Mouse (Mus musculus) intestine, embryonic 14.5 days (tissue): ENCODE data around the gene Spata13. TPM values are rescaled to one million over a fixed set of nuclear protein-coding genes. Genes with fewer than 3 reads are reported as not detected.

ENCODE experiments used
- ATAC-seq: fragments of 200-750 bp; cut with Nextera tagmentation; replicated peaks from 2 replicates; pipeline ENCODE4 v1.8.0; 2017; ENCODE audit warnings: low read depth, moderate number of reproducible peaks, moderate TSS enrichment, moderate library complexity; ENCODE audit not compliant: low FRiP score, low TSS enrichment
- DNase-seq: peaks from one replicate; pipeline ENCODE4 v3.0.0-alpha.2; 2018; ENCODE audit warnings: low spot score
- H3K27ac ChIP-seq: fragments of 300-500 bp; sonication (generic); 2 replicates; pipeline ENCODE4 v1.5.1; 2014; ENCODE audit warnings: low read depth, mild to moderate bottlenecking, control low read depth
- H3K27me3 ChIP-seq: fragments of 300-500 bp; sonication (generic); replicated peaks from 2 replicates; pipeline ENCODE4 v1.6.1; 2014; ENCODE audit warnings: low read length, control low read depth; ENCODE audit not compliant: control insufficient read depth, insufficient read depth
- H3K36me3 ChIP-seq: fragments of 300-500 bp; sonication (generic); 2 replicates; pipeline ENCODE4 v1.6.1; 2014; ENCODE audit warnings: low read length, control low read depth; ENCODE audit not compliant: control insufficient read depth, insufficient read depth
- H3K4me1 ChIP-seq: fragments of 300-500 bp; sonication (generic); replicated peaks from 2 replicates; pipeline ENCODE4 v1.6.1; 2014; ENCODE audit warnings: low read length, control low read depth, mixed read lengths; ENCODE audit not compliant: control insufficient read depth, insufficient read depth
- H3K4me2 ChIP-seq: fragments of 300-500 bp; sonication (generic); 2 replicates; pipeline ENCODE4 v1.6.1; 2014; ENCODE audit warnings: low read length
- H3K4me3 ChIP-seq: fragments of 300-500 bp; sonication (generic); 2 replicates; pipeline ENCODE4 v1.5.1; 2014; ENCODE audit warnings: low read depth, low read length, control low read depth, mixed read lengths
- H3K9ac ChIP-seq: fragments of 300-500 bp; sonication (generic); 2 replicates; pipeline ENCODE4 v1.6.1; 2014; ENCODE audit warnings: mild to moderate bottlenecking, low read length
- H3K9me3 ChIP-seq: fragments of 300-500 bp; sonication (generic); 2 replicates; pipeline ENCODE4 v1.6.1; 2016; ENCODE audit warnings: low read length, control low read depth; ENCODE audit not compliant: control insufficient read depth
- WGBS: fragments of 180-500 bp; shearing (Covaris S2); extraction: QIAGEN DNeasy Blood & Tissue Kit; methylation state at CpG from one replicate; pipeline ENCODE4 v1.1.7; 2014; 5-methylcytosine and 5-hydroxymethylcytosine counted together
- polyA plus RNA-seq: library from polyadenylated mRNA; unstranded; fragments of >200 nt; fragmentation: Nextera tagmentation; extraction: Ambion mirVana; gene quantifications from 2 replicates; pipeline ENCODE4 v1.2.1, GENCODE M21; 2014

Gene Spata13
- polyA plus RNA-seq, 1 experiment from 2014 or later: 23.1 TPM

DNA sequence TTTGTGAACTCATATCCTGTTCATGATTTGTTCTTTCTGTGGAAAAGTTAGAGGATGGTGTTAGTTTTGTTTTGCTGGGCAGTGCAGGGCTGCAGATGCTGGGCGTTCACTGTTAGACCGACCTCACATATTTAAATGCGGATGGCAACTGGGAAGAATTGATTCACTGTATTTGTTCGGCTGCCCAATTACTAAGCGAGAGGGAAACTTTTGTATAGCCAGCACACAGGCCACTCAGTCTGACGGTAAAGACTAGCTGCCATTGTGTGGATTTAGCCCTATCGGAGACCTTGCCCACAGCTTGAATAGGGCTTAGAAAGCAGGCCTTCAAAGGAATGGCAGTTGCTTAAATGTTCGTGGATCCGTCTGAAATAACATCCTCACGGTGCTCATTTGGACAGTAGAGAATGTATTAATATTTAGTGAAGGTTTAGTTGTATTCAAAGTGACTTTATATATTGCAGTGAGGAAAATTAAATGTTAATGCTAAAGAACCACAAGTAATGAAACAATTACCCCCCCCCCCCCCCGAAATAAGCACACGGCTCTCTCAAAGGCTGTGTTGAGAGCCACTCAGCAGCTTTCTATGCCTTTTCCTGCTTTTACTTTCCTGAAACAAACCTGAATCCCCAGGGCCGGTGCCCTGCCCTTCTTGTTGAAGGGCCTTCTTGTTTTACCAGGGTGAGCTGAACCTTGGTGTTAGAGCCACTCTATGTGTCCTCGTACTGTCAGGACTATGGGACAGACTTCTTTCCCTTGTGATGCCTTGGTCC is 9.5 kb downstream of the Spata13 start:
- no peak overlapping the region for H3K9ac ChIP-seq
- H3K4me1 ChIP-seq: no peaks in the 10 kb centered on the region; the same call in 1 of the 2 replicates
- no peak overlapping the region for H3K27ac ChIP-seq
- no peaks in the 10 kb centered on the region for H3K36me3 ChIP-seq
- 83% methylated on average over 14 of the region's 14 CpGs for WGBS
- H3K9me3 ChIP-seq: no peaks in the 10 kb centered on the region
- no peak for ATAC-seq
- no peaks in the 10 kb centered on the region for H3K27me3 ChIP-seq
- H3K4me2 ChIP-seq: no peak overlapping the region
- H3K4me3 ChIP-seq: no peak overlapping the region
- DNase-seq: no peak

DNA sequence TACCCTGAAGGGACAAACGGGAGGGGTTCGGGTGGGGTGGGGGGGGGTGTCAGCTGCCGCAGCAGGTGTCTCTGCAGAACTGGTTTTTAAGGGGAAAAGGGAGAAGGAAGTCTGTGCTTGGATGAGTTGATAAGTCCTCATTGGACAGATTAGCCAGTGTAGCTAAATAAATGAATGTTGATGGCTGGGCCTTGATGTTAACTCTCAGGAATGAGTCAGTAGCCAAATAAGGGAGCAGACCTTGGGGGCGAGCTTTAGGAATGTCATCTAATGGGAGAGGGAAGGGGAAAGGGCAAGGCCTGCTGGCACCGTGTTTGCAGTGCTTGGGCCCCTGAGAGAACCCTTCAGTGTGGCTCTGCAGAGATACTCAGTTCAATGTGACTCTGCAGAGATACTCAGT is 12.6 kb downstream of the Spata13 start:
- Histone ChIP-seq H3K36me3 (no peaks in the 10 kb centered on the region), H3K4me1 (no peaks in the 10 kb centered on the region; the same call in 1 of the 2 replicates), H3K4me3 (no peak overlapping the region), H3K27me3 (no peaks in the 10 kb centered on the region), H3K4me2 (no peak overlapping the region), H3K27ac (no peak overlapping the region), H3K9ac (no peak overlapping the region), H3K9me3 (no peaks in the 10 kb centered on the region)
- 47% methylated on average over 5 of the region's 5 CpGs for WGBS
- peak; percentile 46; the same call in 1 of the 2 replicates for ATAC-seq
- no peak for DNase-seq

DNA sequence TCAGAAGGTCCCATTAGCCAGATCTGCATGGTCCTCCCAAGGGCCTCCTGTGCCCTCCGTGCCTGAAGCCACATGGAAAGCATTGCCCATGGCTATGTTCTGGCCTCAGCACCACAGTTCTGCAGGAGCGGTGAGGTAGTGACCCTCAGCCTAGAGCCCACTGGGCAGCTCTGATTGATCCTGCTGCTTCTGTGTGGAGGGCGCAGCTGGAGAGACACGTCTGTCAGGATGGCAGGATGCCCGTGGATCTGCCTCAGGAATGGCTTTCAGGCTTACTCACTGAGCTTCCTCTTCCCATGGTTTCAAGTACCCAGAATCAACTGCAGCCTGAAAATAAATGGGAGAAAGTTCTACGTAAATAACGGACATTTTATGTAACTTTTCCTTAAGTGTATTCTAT is 14.1 kb downstream of the Spata13 start:
- no peaks in the 10 kb centered on the region for H3K9me3 ChIP-seq
- no peaks in the 10 kb centered on the region for H3K36me3 ChIP-seq
- no peaks in the 10 kb centered on the region for H3K27me3 ChIP-seq
- H3K4me3 ChIP-seq: no peak overlapping the region
- no peak overlapping the region for H3K4me2 ChIP-seq
- no peak overlapping the region for H3K9ac ChIP-seq
- no peak overlapping the region for H3K27ac ChIP-seq
- peaks cover 4% of the 10 kb centered on the region; the same call in 1 of the 2 replicates for H3K4me1 ChIP-seq
- WGBS: 87% methylated on average over 7 of the region's 7 CpGs
- no peak for DNase-seq
- ATAC-seq: no peak

DNA sequence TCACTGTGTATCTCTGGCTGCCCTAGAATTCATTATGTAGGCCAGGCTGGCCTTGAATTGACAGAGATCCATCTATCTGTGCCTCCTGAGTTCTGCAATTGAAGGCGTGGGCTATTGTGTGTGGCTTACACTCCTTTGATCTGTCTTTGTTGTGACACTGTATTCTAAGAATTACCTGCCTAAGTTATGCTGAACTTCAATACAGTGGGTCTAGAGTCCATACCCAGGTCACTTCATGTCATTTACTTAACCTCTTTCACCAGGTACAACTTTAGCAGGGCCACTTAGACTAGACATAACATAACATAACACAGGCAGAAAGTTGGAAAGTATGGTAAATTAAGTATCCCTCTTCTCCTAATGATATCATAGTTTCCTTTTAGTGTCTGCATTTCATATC is 15.2 kb downstream of the Spata13 start:
- Histone ChIP-seq H3K4me1 (peaks cover 4% of the 10 kb centered on the region; the same call in 1 of the 2 replicates), H3K36me3 (no peaks in the 10 kb centered on the region), H3K4me2 (no peak overlapping the region), H3K27ac (no peak overlapping the region), H3K27me3 (no peaks in the 10 kb centered on the region), H3K9me3 (no peaks in the 10 kb centered on the region), H3K9ac (no peak overlapping the region), H3K4me3 (no peak overlapping the region)
- 88% methylated on average over 1 of the region's 1 CpGs for WGBS
- DNase-seq (no peak), ATAC-seq (no peak)

DNA sequence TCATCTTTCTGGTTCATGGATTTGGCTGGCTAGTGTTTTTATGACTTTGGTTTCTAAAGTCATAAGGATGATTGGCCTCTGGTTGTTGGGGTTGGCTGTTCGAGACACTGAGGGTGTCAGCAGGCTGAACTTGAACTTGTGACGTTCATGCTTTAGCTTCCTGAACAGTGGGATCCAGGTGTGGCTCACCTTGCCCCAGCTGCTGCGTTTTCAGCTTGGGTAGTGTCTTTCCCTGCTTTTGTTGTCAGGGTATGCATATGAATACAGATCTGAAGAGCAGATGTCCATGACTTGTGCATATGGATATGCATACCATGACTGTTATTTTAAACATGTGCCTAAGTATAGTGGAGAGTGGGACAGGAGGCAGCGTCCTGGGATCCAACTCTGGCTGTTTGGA is 19.4 kb downstream of the Spata13 start:
- ATAC-seq: no peak
- Histone ChIP-seq H3K36me3 (no peaks in the 10 kb centered on the region), H3K9ac (no peak overlapping the region), H3K27me3 (no peaks in the 10 kb centered on the region), H3K9me3 (no peaks in the 10 kb centered on the region), H3K27ac (no peak overlapping the region), H3K4me3 (no peak overlapping the region), H3K4me1 (0 out of 2 replicates have a peak, but pooled peaks cover 13% of the 10 kb centered on the region), H3K4me2 (no peak overlapping the region)
- WGBS: 77% methylated on average over 4 of the region's 4 CpGs
- no peak for DNase-seq

DNA sequence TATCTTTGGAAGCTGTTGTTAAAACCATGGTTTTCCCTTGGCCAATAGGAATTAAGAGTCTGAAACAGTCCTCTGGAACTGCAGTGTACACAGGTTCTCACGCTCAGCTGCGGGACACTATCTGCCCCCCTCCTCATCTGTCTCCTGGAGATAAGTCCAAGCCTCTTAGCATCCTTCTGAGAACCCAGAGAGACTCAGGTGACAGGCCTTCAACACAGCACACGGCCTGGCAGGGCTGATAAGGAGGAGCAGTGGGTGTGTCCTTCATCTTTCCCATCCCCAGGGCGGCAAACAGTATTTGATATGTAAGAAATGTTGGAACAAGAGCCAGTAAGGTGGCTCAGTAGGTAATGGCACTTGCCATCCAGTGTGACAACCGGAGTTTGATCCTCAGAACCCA is 20.2 kb downstream of the Spata13 start:
- Histone ChIP-seq H3K27me3 (no peaks in the 10 kb centered on the region), H3K9ac (no peak overlapping the region), H3K36me3 (no peaks in the 10 kb centered on the region), H3K4me3 (no peak overlapping the region), H3K4me2 (no peak overlapping the region), H3K4me1 (0 out of 2 replicates have a peak, but pooled peaks cover 13% of the 10 kb centered on the region), H3K9me3 (no peaks in the 10 kb centered on the region), H3K27ac (no peak overlapping the region)
- WGBS: 74% methylated on average over 5 of the region's 5 CpGs
- no peak for DNase-seq
- no peak for ATAC-seq

DNA sequence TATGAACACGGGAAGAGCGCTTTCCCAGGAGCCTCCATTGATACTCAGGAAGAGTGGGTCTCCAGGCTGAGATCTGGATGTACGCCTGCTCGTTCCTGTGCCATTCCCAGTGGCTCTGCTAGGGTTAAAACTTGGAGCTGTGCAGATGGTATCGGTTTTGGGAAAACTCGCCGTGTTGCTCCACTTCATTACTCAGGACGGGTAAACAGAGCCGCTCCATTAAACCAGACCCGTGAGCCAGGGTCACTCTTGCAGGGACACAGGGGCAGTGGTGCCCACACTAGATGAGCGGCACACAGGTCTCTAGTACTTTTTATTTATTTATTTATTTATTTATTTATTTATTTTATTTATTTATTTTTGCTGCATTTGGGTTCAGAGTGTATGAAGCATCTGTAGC is 20.9 kb downstream of the Spata13 start:
- H3K9ac ChIP-seq: no peak overlapping the region
- WGBS: 70% methylated on average over 11 of the region's 11 CpGs
- no peak overlapping the region for H3K27ac ChIP-seq
- ATAC-seq: no peak
- H3K4me1 ChIP-seq: 0 out of 2 replicates have a peak, but pooled peaks cover 13% of the 10 kb centered on the region
- no peak overlapping the region for H3K4me2 ChIP-seq
- H3K27me3 ChIP-seq: no peaks in the 10 kb centered on the region
- H3K9me3 ChIP-seq: no peaks in the 10 kb centered on the region
- H3K36me3 ChIP-seq: no peaks in the 10 kb centered on the region
- H3K4me3 ChIP-seq: no peak overlapping the region
- DNase-seq: no peak

DNA sequence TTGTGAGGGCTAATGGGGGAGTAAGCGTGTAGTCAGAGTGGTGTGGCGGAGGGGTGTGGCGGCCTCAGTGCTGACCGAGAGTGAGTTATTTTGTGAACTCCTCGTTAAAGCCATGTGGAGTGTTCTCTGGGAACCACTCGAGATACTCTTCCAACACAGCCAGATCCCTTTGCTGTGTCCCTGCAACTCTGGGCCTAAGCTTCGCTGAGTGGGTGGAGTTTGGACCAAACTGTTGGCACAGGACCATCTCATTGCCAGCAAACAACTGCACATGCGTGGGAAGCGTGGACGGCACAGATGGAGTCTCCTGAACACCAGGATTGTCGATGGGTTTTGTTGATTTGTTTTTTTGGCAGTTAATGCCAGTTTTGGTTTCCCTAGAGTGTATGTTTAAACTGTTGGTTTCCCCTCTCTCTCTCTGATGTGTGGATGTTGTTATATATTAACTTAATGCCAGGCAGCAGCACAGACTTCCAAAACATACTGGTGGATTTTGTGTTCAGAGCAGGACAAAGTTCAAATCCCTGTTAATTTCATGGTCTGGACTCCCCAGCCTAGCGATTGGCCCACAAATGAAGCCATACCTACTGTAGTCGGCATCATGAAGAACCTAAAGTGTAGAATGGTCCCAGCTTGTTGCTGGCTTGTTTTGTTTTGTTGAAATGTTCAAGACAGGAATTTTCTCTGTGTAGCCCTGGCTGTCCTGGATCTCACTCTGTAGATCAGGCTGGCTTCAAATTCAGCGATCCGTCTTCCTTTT is 22.3 kb downstream of the Spata13 start:
- ATAC-seq (no peak), DNase-seq (no peak)
- H3K4me3 ChIP-seq: no peak overlapping the region
- H3K4me2 ChIP-seq: no peak overlapping the region
- no peaks in the 10 kb centered on the region for H3K9me3 ChIP-seq
- H3K36me3 ChIP-seq: no peaks in the 10 kb centered on the region
- 69% methylated on average over 15 of the region's 15 CpGs for WGBS
- peak overlapping the region; percentile 4; the same call in 1 of the 2 replicates for H3K27ac ChIP-seq
- H3K27me3 ChIP-seq: no peaks in the 10 kb centered on the region
- 0 out of 2 replicates have a peak, but pooled peaks cover 13% of the 10 kb centered on the region for H3K4me1 ChIP-seq
- no peak overlapping the region for H3K9ac ChIP-seq
